Mouse (Mus musculus) testis, adult 2 months (tissue): Measurements from ENCODE around the gene Fundc2.
A peak's percentile ranks its signal among the peaks of the same experiment; 100 is the strongest.

Experiments used
- CTCF ChIP-seq: fragments of 200-500 bp; IDR thresholded peaks from 2 replicates; pipeline ENCODE4 v1.5.1; 2012; ENCODE audit warnings: low read depth, mild to moderate bottlenecking, inconsistent platforms, low read length, moderate library complexity; ENCODE audit not compliant: control insufficient read depth, insufficient read depth, insufficient replicate concordance
- POLR2A ChIP-seq: fragments of 200-500 bp; IDR thresholded peaks from 2 replicates; pipeline ENCODE4 v1.6.1; 2012; ENCODE audit warnings: low read depth, mild to moderate bottlenecking, inconsistent platforms, low read length, moderate library complexity; ENCODE audit not compliant: control insufficient read depth

DNA sequence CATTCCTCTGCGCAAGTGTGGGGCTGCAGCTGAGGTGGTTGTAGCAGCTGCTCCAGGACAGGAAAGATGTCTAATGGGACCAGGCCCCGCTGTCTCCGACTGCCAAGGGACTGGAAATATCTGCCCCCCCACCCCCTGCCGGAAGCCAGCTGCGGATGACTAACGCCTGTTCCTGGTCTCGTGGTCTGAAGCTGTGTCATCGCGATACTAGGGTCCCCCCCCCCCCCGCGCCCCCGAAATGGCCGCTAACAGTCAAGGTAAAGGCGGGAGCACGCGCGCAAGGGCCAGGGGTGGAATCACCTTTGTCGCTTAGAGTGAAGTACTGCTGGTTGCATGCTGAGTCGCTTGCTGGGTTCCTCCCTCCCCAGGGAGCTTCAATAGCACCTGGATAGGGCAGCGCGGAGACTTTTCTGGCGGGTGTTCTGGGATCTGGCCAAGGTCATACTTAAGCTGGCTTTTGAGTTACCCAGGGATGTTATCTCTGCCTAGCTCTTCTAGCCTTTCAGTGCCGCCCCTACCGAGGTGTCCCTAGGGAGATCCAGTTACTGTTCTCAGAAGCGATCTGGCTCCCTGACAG lies at the start of gene Fundc2, which contains the start of gene F8:
- TF ChIP-seq POLR2A = peak; percentile 51; the same call in 1 of the 2 replicates
- no peak for TF ChIP-seq CTCF
